Mouse (Mus musculus) cerebellum, adult 2 months (tissue): ENCODE data around the gene Tmcc3. TPM values are rescaled to one million over a fixed set of nuclear protein-coding genes. Genes with fewer than 3 reads are reported as not detected.

Experiments used
- DNase-seq, 2 experiments: peaks; one replicate each; pipeline ENCODE4 v3.0.0; 2021
- H3K27ac ChIP-seq: fragments of 200-500 bp; 2 replicates; pipeline ENCODE4 v1.5.1; 2012; ENCODE audit warnings: low read length, control low read depth, inconsistent platforms; ENCODE audit not compliant: insufficient read depth
- H3K27me3 ChIP-seq: fragments of 200-500 bp; 2 replicates; pipeline ENCODE4 v1.6.1; 2012; ENCODE audit warnings: inconsistent platforms, mild to moderate bottlenecking, low read length, moderate library complexity; ENCODE audit not compliant: control insufficient read depth, insufficient read depth
- H3K4me1 ChIP-seq: fragments of 200-500 bp; 2 replicates; pipeline ENCODE4 v1.6.1; 2011; ENCODE audit warnings: low read length; ENCODE audit not compliant: control insufficient read depth, insufficient read depth
- H3K4me3 ChIP-seq: fragments of 200-500 bp; replicated peaks from 2 replicates; pipeline ENCODE3; 2011; ENCODE audit warnings: mild to moderate bottlenecking, low read depth, low read length, control low read depth; ENCODE audit not compliant: insufficient read depth
- CTCF ChIP-seq: fragments of 200-500 bp; IDR thresholded peaks from 2 replicates; pipeline ENCODE4 v1.5.1; 2011; ENCODE audit warnings: low read depth, mild to moderate bottlenecking, control low read depth, low read length, moderate library complexity, borderline replicate concordance; ENCODE audit not compliant: insufficient read depth
- POLR2A ChIP-seq: fragments of 200-500 bp; IDR thresholded peaks from 2 replicates; pipeline ENCODE4 v1.6.1; 2011; ENCODE audit warnings: low read length, control low read depth, borderline replicate concordance; ENCODE audit not compliant: insufficient read depth
- WGBS: fragments of 180-500 bp; shearing (Covaris S2); methylation state at CpG from one replicate; pipeline ENCODE4 v1.1.7; 2018; 5-methylcytosine and 5-hydroxymethylcytosine counted together
- polyA plus RNA-seq: library from polyadenylated mRNA; depleted of rRNA; stranded (reverse); fragments of >200 nt; gene quantifications from 2 replicates; pipeline ENCODE4 v1.2.3, GENCODE M21; 2012

Tmcc3 gene
- polyA plus RNA-seq, 1 experiment = 40.1 TPM

GRCm38 (mm10) chr10:94383565-94383964, 71.8 kb downstream of the Tmcc3 start:
- Histone ChIP-seq H3K27ac (no peak overlapping the region), H3K4me3 (no peak overlapping the region), H3K4me1 (no peaks in the 10 kb centered on the region; the same call in 1 of the 2 replicates), H3K27me3 (no peaks in the 10 kb centered on the region)
- 77% methylated on average over 6 of the region's 6 CpGs for WGBS
- no peak for TF ChIP-seq CTCF
- no peak for TF ChIP-seq POLR2A
- no peak for DNase-seq

DNA sequence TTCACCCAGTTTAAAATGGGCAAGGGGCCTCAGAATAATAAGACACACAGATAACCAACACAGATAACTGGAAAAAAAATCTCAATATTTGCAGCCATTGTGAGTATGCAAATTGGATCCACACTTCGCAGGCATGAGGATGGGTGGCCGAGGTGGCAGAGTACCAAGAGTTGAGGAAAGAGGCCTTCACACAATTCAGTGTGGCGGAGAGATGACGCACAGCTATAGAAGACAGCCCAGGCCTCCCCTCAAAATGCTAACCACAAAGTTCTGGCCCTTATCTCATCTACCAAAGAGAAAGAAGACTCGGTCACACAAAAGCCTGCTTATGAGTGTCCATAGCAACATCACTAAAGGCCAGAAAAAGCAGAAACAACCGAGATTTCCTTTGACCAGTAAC, 77.5 kb downstream of the Tmcc3 start:
- H3K4me1 ChIP-seq = no peaks in the 10 kb centered on the region
- TF ChIP-seq POLR2A (no peak), CTCF (no peak)
- DNase-seq = no peak
- WGBS = 67% methylated on average over 6 of the region's 6 CpGs
- no peak overlapping the region for H3K27ac ChIP-seq
- no peaks in the 10 kb centered on the region for H3K27me3 ChIP-seq
- H3K4me3 ChIP-seq = no peak overlapping the region

GRCm38 (mm10) chr10:94391049-94391448, 79.3 kb downstream of the Tmcc3 start:
- TF ChIP-seq CTCF (no peak), POLR2A (no peak)
- H3K27ac ChIP-seq = no peak overlapping the region
- H3K4me1 ChIP-seq = no peaks in the 10 kb centered on the region
- no peaks in the 10 kb centered on the region for H3K27me3 ChIP-seq
- DNase-seq = no peak
- WGBS = 89% methylated on average over 5 of the region's 5 CpGs
- H3K4me3 ChIP-seq = no peak overlapping the region

GRCm38 (mm10) chr10:94394286-94394685, 82.5 kb downstream of the Tmcc3 start:
- Histone ChIP-seq H3K27me3 (no peaks in the 10 kb centered on the region), H3K4me3 (no peak overlapping the region), H3K27ac (no peak overlapping the region), H3K4me1 (no peaks in the 10 kb centered on the region)
- no peak for DNase-seq
- TF ChIP-seq POLR2A (no peak), CTCF (no peak)

DNA sequence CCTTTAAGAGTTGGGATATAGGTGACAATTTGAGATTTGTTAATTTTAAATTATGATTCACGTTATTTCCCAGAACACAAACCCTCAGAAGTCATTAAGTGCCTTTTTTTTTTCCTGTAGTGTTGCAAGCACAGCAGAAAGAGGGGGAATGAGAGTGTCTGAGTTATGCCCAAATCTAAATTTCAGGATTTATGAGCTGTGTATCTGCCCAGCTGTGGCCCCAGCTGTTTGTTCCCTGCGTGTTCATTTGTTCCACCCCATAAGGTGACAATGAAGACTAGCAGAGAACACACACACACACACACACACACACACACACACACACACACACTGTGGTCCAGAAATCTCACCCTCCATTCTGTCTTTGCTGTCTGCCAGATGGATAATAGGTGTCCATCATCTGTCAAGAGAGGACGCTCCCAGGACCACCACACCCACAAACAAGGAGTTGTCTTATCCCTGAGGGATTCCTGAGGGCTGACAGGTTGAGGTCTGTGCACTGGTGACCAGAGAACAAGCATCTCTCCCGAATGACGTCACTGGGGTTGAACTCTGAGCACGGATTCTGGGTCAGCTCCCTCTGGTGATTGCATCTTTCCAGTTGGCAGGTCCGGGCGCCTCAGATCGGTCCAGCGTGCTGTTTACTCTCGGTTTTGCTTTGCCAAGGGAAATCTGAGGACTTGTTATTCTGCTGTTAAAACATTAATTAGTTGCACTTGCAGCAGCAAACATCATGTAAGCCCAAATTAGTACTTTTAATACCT, 86.3 kb downstream of the Tmcc3 start:
- H3K27me3 ChIP-seq = no peaks in the 10 kb centered on the region
- 26% methylated on average over 11 of the region's 11 CpGs for WGBS
- H3K4me3 ChIP-seq = no peak overlapping the region
- DNase-seq = peak; percentile 33 to 53
- H3K27ac ChIP-seq = no peak overlapping the region
- no peaks in the 10 kb centered on the region for H3K4me1 ChIP-seq
- TF ChIP-seq POLR2A (no peak), CTCF (no peak)

DNA sequence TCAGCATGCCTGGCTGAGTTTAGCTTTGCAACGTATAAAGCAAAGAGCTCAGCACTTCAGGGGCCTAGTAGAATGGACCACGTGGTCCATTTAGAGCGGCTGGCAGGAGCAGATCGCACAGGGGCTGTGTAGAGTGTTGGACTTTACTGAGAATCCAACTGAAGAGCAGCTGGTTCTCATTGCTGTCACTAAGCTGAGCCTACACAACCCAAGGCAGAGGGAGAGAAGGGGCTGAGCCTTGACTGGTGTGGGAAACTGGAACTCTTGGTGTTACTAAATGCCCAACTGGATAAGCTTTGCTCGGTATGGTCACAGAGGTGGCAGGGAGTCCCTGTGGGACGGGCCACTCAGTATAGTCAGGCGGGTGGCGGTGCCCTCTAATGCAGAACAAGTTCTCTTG, 89.1 kb downstream of the Tmcc3 start:
- no peak for TF ChIP-seq CTCF
- no peak for TF ChIP-seq POLR2A
- DNase-seq = no peak
- no peak overlapping the region for H3K27ac ChIP-seq
- WGBS = 88% methylated on average over 8 of the region's 8 CpGs
- H3K4me3 ChIP-seq = no peak overlapping the region
- H3K27me3 ChIP-seq = no peaks in the 10 kb centered on the region
- no peaks in the 10 kb centered on the region for H3K4me1 ChIP-seq

DNA sequence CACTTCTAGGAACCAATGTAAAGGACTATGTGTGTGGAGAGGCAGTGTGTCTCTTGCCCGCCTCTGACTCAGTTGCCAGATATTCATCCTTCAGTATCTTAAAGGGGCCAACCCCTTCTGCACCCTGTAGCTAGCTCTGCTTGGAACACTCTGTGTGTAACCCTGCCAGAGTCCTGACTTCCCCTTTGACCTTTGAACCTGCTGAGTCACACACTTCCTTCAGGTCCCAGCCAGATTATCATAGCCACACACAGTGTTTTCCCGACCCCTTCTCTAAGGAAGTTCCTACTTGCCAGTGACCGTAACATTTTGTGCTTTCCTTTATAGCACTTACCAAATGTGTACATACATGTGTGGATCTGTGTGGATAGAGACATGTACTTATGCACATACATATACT, 93.7 kb downstream of the Tmcc3 start:
- Histone ChIP-seq H3K4me1 (no peaks in the 10 kb centered on the region), H3K27ac (no peak overlapping the region), H3K27me3 (no peaks in the 10 kb centered on the region), H3K4me3 (no peak overlapping the region)
- WGBS = 79% methylated on average over 3 of the region's 3 CpGs
- TF ChIP-seq CTCF (no peak), POLR2A (no peak)
- DNase-seq = no peak

DNA sequence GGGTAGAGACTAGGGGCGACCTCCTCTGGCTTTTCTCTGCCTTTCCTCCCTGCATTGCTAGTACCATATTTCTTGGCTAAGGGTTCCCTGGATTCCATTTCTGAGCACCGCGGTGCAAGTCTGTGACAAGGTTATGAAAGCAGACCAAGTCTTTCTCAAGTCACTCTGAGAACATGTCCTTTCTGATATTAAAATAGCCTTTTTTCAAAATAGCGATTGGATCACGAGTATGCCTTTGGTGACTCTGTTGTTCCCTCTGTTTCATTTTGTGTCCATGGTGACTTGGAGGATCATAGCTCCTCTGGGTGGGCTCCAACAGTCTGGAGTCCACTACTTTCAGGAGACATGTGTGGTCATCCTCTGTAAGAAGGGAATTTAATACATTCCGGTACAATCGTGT, 95.1 kb downstream of the Tmcc3 start:
- 82% methylated on average over 7 of the region's 7 CpGs for WGBS
- no peak for TF ChIP-seq POLR2A
- no peak for TF ChIP-seq CTCF
- Histone ChIP-seq H3K4me3 (no peak overlapping the region), H3K4me1 (no peaks in the 10 kb centered on the region), H3K27me3 (no peaks in the 10 kb centered on the region), H3K27ac (no peak overlapping the region)
- DNase-seq = no peak

- no peak overlapping the region for H3K27ac ChIP-seq
These were observed 96.8 kb downstream of the Tmcc3 start for GRCm38 (mm10) chr10:94408356-94409146.

More at GRCm38 (mm10) chr10:94408356-94409146, 96.8 kb downstream of the Tmcc3 start:
- TF ChIP-seq CTCF (peak; percentile 88), POLR2A (no peak)
- H3K27me3 ChIP-seq = no peaks in the 10 kb centered on the region
- DNase-seq = peak; percentile 78 to 82
- 25% methylated on average over 22 of the region's 22 CpGs for WGBS
- H3K4me3 ChIP-seq = peak overlapping the region; percentile 50
- no peaks in the 10 kb centered on the region for H3K4me1 ChIP-seq
